ENCODE assay signal across 8 mouse cellular contexts in the genomic region with DNA sequence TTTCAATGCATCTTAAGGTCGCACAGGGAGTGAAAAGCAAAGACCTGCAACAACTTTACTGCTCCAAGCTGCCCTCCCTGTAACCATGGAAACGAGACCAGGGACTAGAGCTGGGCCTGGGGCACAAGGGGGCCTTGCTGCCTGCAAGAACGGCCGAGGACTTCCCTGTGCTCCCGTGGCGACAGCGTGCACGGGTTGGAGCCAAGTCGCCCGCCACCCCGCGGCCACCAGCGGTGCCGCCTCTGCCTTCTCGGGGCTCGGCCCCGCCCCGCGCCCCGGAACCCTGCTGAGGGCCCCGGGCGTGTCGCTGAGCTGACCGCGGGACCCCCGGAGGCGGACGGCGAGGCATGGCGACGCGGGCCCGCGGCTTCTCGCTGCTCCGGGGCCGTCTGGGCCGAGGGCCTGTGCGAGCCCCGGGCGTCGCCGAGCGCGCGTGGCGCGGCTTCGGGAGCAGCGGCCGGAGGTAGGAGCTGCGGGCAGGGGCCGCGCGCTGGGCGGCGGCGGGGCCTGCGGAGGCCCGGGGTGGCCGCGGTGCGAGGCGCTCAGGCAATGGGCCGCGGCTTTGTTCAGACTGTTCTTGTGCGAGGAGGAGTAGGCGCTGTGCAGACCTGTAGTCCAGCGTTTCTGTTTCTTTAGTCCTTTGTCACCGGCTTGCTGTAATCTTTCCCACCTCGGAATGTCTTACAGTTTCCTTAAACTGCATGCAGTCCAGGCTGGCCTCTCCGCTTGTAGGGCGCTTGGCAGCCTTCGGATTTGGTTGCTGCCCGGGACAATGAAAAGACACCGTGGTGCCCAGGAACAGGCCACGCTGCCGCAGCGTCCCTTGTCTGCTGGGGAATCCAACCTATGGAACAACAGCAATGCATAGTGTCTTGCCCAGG. TPM values are rescaled to one million over a fixed set of nuclear protein-coding genes. Genes with fewer than 3 reads are reported as not detected.
DNase-seq lines count a peak whose midpoint lies in the region; ATAC-seq and TF ChIP-seq lines count a peak whose summit lies in the region.

A gene (plus strand): TSS at position 147 of the 881 bp plus-strand sequence.

- in situ Hi-C loops in Patski (cut with MboI; ENCODE audit: low pct_unique_long_range_greater_than_20kb), result no loop called here

- peaks cover 19% of the 10 kb centered on the region for H3K36me3 ChIP-seq in hindbrain, embryonic 12.5 days

- POLR2A ChIA-PET in Patski (lab: Charles Lee), result interaction anchor here (0.7 to 1.1 kb wide), 4 partner anchors 24 to 243 kb away, joined by 3 to 4 read pairs (median 4); no protein-coding TSS in a partner anchor

- no peaks in the 10 kb centered on the region for H3K9me3 ChIP-seq in hindbrain, embryonic 12.5 days (replicated peaks)

- H3K4me2 ChIP-seq in hindbrain, embryonic 12.5 days (replicated peaks), result peak within 1 kb of the TSS; percentile 69

- peak within 1 kb of the TSS; percentile 98 for H3K9ac ChIP-seq in hindbrain, embryonic 12.5 days

- under 1% methylated on average over 73 of the region's 79 CpGs for WGBS in hindbrain, embryonic 12.5 days

- peak within 1 kb of the TSS; percentile 99 for H3K27ac ChIP-seq in hindbrain, embryonic 12.5 days

- peak within 1 kb of the TSS; percentile 86 for H3K4me3 ChIP-seq in hindbrain, embryonic 12.5 days

- CTCF ChIA-PET in Patski (lab: Charles Lee), result interaction anchor here (0.7 to 2.0 kb wide), 7 partner anchors 9 to 323 kb away, joined by 3 to 8 read pairs (median 4); a partner anchor contains a TSS

- no peaks in the 10 kb centered on the region for H3K27me3 ChIP-seq in Patski
- no peaks in the 10 kb centered on the region for H3K27me3 ChIP-seq in hindbrain, embryonic 12.5 days

- ATAC-seq in Patski, result peak; percentile 98
- peak; percentile 98 for ATAC-seq in hindbrain, embryonic 12.5 days (ENCODE audit: low FRiP score)

- peak; percentile 99 for TF ChIP-seq CTCF in Patski (IDR thresholded peaks at IDR 0.05)

- H3K4me1 ChIP-seq in hindbrain, embryonic 12.5 days, result peaks cover 14% of the 10 kb centered on the region

- DNase-seq in Patski (ENCODE audit: low read depth, low spot score), result peak; percentile 33
- peak; percentile 82 for DNase-seq in cerebellum, postnatal 14 days
- peak; percentile 60 to 75 for DNase-seq in frontal cortex, postnatal 14 days (ENCODE audit: low spot score in 2 of 2)
- DNase-seq in layer of hippocampus, postnatal 25 days (ENCODE audit: extremely low spot score in 1 of 2, low spot score in 1 of 2), result peak; percentile 66 to 74
- DNase-seq in lung, postnatal 25 days (ENCODE audit: low spot score), result peak; percentile 80
- peak; percentile 41 for DNase-seq in retina, adult 2 months (ENCODE audit: low read depth, low spot score)
- DNase-seq in thymus, postnatal 25 days, result peak; percentile 83

RNA-seq across cellular contexts. Expression of the gene that starts here (rescaled TPM):
- 30.6 TPM for polyA plus RNA-seq in Patski (2021)
- 91.6 and 94.2 TPM in 2 replicates for polyA plus RNA-seq in hindbrain, embryonic 12.5 days (2016; fragmentation: Nextera tagmentation; extraction: Ambion mirVana)
- total RNA-seq in layer of hippocampus, postnatal 25 days (2021), result 10 to 100 TPM; 13.7 to 15.8 TPM

Comparison
In these comparisons a context has a peak if more than half of its experiments do, and no peak if none do; other contexts are left out.
1. Peak in every context shown above with its lines: DNase-seq, ATAC-seq, H3K4me3 ChIP-seq and H3K27ac ChIP-seq.
2. DNase-seq: peak in every context shown above with its lines; median percentile 83 in thymus, postnatal 25 days; 82 in cerebellum, postnatal 14 days; 80 in lung, postnatal 25 days; 70 in layer of hippocampus, postnatal 25 days; 68 in frontal cortex, postnatal 14 days; 41 in retina, adult 2 months; 33 in Patski.